Mouse (Mus musculus): Measurements from ENCODE around the gene Cldn2.
"Not testable (repeated sequence)": the region's sequence is repeated elsewhere in the genome, so short reads cannot be mapped to it uniquely, and the experiment has no call there.

Gene Cldn2

GRCm38 (mm10) chrX:139800406-139800878 lies at the start of gene Cldn2:
TSS of gene Cldn2 (plus strand) at chrX:139800828.
- DNase-seq (ENCODE audit: low spot score): no peak

GRCm38 (mm10) chrX:139751855-139752254 lies 48.8 kb upstream of the Cldn2 start:
- peak; percentile 69 for DNase-seq (ENCODE audit: low spot score)

- DNase-seq (ENCODE audit: low spot score): not testable (repeated sequence)
These were observed 42.0 kb upstream of the Cldn2 start for GRCm38 (mm10) chrX:139758634-139759033.

GRCm38 (mm10) chrX:139762546-139762945 lies 38.1 kb upstream of the Cldn2 start:
- DNase-seq (ENCODE audit: low spot score): peak; percentile 52

GRCm38 (mm10) chrX:139769975-139770637 lies 30.5 kb upstream of the Cldn2 start:
- no peak for DNase-seq (ENCODE audit: low spot score)

- DNase-seq (ENCODE audit: low spot score): peak; percentile 69
These were observed 26.1 kb upstream of the Cldn2 start for GRCm38 (mm10) chrX:139774309-139775083.

GRCm38 (mm10) chrX:139775084-139775612 lies 25.5 kb upstream of the Cldn2 start:
- no peak for DNase-seq (ENCODE audit: low spot score)

GRCm38 (mm10) chrX:139777357-139777756 lies 23.3 kb upstream of the Cldn2 start:
- peak; percentile 12 for DNase-seq (ENCODE audit: low spot score)

GRCm38 (mm10) chrX:139778886-139779285 lies 21.7 kb upstream of the Cldn2 start:
- DNase-seq (ENCODE audit: low spot score): no peak

- no peak for DNase-seq (ENCODE audit: low spot score)
These were observed 21.2 kb upstream of the Cldn2 start for GRCm38 (mm10) chrX:139779401-139779800.

GRCm38 (mm10) chrX:139780988-139781387 lies 19.6 kb upstream of the Cldn2 start:
- no peak for DNase-seq (ENCODE audit: low spot score)

GRCm38 (mm10) chrX:139781563-139781962 lies 19.1 kb upstream of the Cldn2 start:
- no peak for DNase-seq (ENCODE audit: low spot score)

- peak; percentile 20 for DNase-seq (ENCODE audit: low spot score)
These were observed 18.2 kb upstream of the Cldn2 start, which contains the start of gene Ripply1 for GRCm38 (mm10) chrX:139782278-139783044. TSS of gene Ripply1 (minus strand) at chrX:139782353.

GRCm38 (mm10) chrX:139783045-139783422 lies 17.6 kb upstream of the Cldn2 start:
- no peak for DNase-seq (ENCODE audit: low spot score)

- DNase-seq (ENCODE audit: low spot score): no peak
These were observed 14.9 kb upstream of the Cldn2 start for GRCm38 (mm10) chrX:139785764-139786163.

GRCm38 (mm10) chrX:139794072-139794845 lies 6.4 kb upstream of the Cldn2 start:
- DNase-seq (ENCODE audit: low spot score): no peak

GRCm38 (mm10) chrX:139796037-139796436 lies 4.6 kb upstream of the Cldn2 start:
- DNase-seq (ENCODE audit: low spot score): no peak

GRCm38 (mm10) chrX:139797875-139798274 lies 2.8 kb upstream of the Cldn2 start:
- DNase-seq (ENCODE audit: low spot score): no peak

- DNase-seq (ENCODE audit: low spot score): no peak
These were observed 675 bp upstream of the Cldn2 start for GRCm38 (mm10) chrX:139799953-139800352.

- DNase-seq (ENCODE audit: low spot score): no peak
These were observed 2.4 kb downstream of the Cldn2 start for GRCm38 (mm10) chrX:139803028-139803427.

GRCm38 (mm10) chrX:139805918-139806317 lies 5.3 kb downstream of the Cldn2 start:
- DNase-seq (ENCODE audit: low spot score): no peak

Measured in retina, embryonic 14.5 days (tissue).